Mouse (Mus musculus): Measurements from ENCODE around the gene Ercc6l2. TPM values are rescaled to one million over a fixed set of nuclear protein-coding genes. Genes with fewer than 3 reads are reported as not detected.

Gene Ercc6l2
- 18.0 and 21.4 TPM in 2 replicates for polyA plus RNA-seq (2014; fragmentation: Nextera tagmentation; extraction: Ambion mirVana)

GRCm38 (mm10) chr13:63814746-63815681 lies at the start of gene Ercc6l2:
TSS of gene Ercc6l2 (plus strand) at chr13:63815240.
- peak within 1 kb of the TSS; percentile 73 for H3K27ac ChIP-seq (ENCODE audit: low read depth, low read length)
- H3K9ac ChIP-seq (ENCODE audit: low read depth, low read length): peak within 1 kb of the TSS; percentile 77
- H3K4me1 ChIP-seq (replicated peaks; ENCODE audit: control insufficient read depth, insufficient read depth, low read length): no peaks in the 10 kb centered on the region
- H3K27me3 ChIP-seq (replicated peaks; ENCODE audit: control insufficient read depth, insufficient read depth, low read length): no peaks in the 10 kb centered on the region
- ATAC-seq (replicated peaks; ENCODE audit: low FRiP score): peak; percentile 98
- peak; percentile 96 for DNase-seq (ENCODE audit: low spot score)
- H3K9me3 ChIP-seq (ENCODE audit: control insufficient read depth, low read length): no peaks in the 10 kb centered on the region
- peak within 1 kb of the TSS; percentile 76 for H3K4me2 ChIP-seq
- WGBS: under 1% methylated on average over 87 of the region's 87 CpGs
- peak within 1 kb of the TSS; percentile 64 for H3K4me3 ChIP-seq (ENCODE audit: low read depth, low read length)
- no peaks in the 10 kb centered on the region for H3K36me3 ChIP-seq (ENCODE audit: control insufficient read depth, insufficient read depth, low read length)

- H3K4me3 ChIP-seq (ENCODE audit: low read depth, low read length): no peak overlapping the region
- no peak overlapping the region for H3K9ac ChIP-seq (ENCODE audit: low read depth, low read length)
- no peaks in the 10 kb centered on the region for H3K9me3 ChIP-seq (ENCODE audit: control insufficient read depth, low read length)
- no peak overlapping the region for H3K27ac ChIP-seq (ENCODE audit: low read depth, low read length)
- no peaks in the 10 kb centered on the region for H3K36me3 ChIP-seq (ENCODE audit: control insufficient read depth, insufficient read depth, low read length)
- 68% methylated on average over 11 of the region's 11 CpGs for WGBS
- no peaks in the 10 kb centered on the region for H3K27me3 ChIP-seq (replicated peaks; ENCODE audit: control insufficient read depth, insufficient read depth, low read length)
- no peak overlapping the region for H3K4me2 ChIP-seq
- no peaks in the 10 kb centered on the region for H3K4me1 ChIP-seq (replicated peaks; ENCODE audit: control insufficient read depth, insufficient read depth, low read length)
- ATAC-seq (replicated peaks; ENCODE audit: low FRiP score): no peak
- no peak for DNase-seq (ENCODE audit: low spot score)
Observed at GRCm38 (mm10) chr13:63766065-63766464, 49.0 kb upstream of the Ercc6l2 start.

GRCm38 (mm10) chr13:63771009-63771408 lies 44.0 kb upstream of the Ercc6l2 start:
- no peak for ATAC-seq (replicated peaks; ENCODE audit: low FRiP score)

GRCm38 (mm10) chr13:63778925-63779324 lies 36.1 kb upstream of the Ercc6l2 start:
- Histone ChIP-seq H3K9me3 (ENCODE audit: control insufficient read depth, low read length) (no peaks in the 10 kb centered on the region), H3K4me1 (replicated peaks; ENCODE audit: control insufficient read depth, insufficient read depth, low read length) (no peaks in the 10 kb centered on the region), H3K4me3 (ENCODE audit: low read depth, low read length) (no peak overlapping the region), H3K27ac (ENCODE audit: low read depth, low read length) (no peak overlapping the region), H3K9ac (ENCODE audit: low read depth, low read length) (no peak overlapping the region), H3K4me2 (no peak overlapping the region), H3K36me3 (ENCODE audit: control insufficient read depth, insufficient read depth, low read length) (no peaks in the 10 kb centered on the region), H3K27me3 (replicated peaks; ENCODE audit: control insufficient read depth, insufficient read depth, low read length) (no peaks in the 10 kb centered on the region)
- no peak for ATAC-seq (replicated peaks; ENCODE audit: low FRiP score)
- no peak for DNase-seq (ENCODE audit: low spot score)
- 80% methylated on average over 4 of the region's 4 CpGs for WGBS

More at GRCm38 (mm10) chr13:63771009-63771408, 44.0 kb upstream of the Ercc6l2 start:
- Histone ChIP-seq H3K9me3 (ENCODE audit: control insufficient read depth, low read length) (no peaks in the 10 kb centered on the region), H3K4me2 (no peak overlapping the region), H3K27ac (ENCODE audit: low read depth, low read length) (no peak overlapping the region), H3K36me3 (ENCODE audit: control insufficient read depth, insufficient read depth, low read length) (no peaks in the 10 kb centered on the region), H3K4me1 (replicated peaks; ENCODE audit: control insufficient read depth, insufficient read depth, low read length) (no peaks in the 10 kb centered on the region), H3K27me3 (replicated peaks; ENCODE audit: control insufficient read depth, insufficient read depth, low read length) (no peaks in the 10 kb centered on the region), H3K4me3 (ENCODE audit: low read depth, low read length) (no peak overlapping the region), H3K9ac (ENCODE audit: low read depth, low read length) (no peak overlapping the region)
- WGBS: 77% methylated on average over 3 of the region's 3 CpGs
- DNase-seq (ENCODE audit: low spot score): no peak

- Histone ChIP-seq H3K27me3 (replicated peaks; ENCODE audit: control insufficient read depth, insufficient read depth, low read length) (no peaks in the 10 kb centered on the region), H3K4me3 (ENCODE audit: low read depth, low read length) (no peak overlapping the region), H3K36me3 (ENCODE audit: control insufficient read depth, insufficient read depth, low read length) (no peaks in the 10 kb centered on the region), H3K4me1 (replicated peaks; ENCODE audit: control insufficient read depth, insufficient read depth, low read length) (no peaks in the 10 kb centered on the region), H3K9me3 (ENCODE audit: control insufficient read depth, low read length) (no peaks in the 10 kb centered on the region), H3K9ac (ENCODE audit: low read depth, low read length) (no peak overlapping the region), H3K4me2 (no peak overlapping the region), H3K27ac (ENCODE audit: low read depth, low read length) (no peak overlapping the region)
- WGBS: 65% methylated on average over 2 of the region's 2 CpGs
- ATAC-seq (replicated peaks; ENCODE audit: low FRiP score) (no peak), DNase-seq (ENCODE audit: low spot score) (no peak)
Observed at GRCm38 (mm10) chr13:63779376-63780291, 35.4 kb upstream of the Ercc6l2 start.

GRCm38 (mm10) chr13:63792234-63792831 lies 22.7 kb upstream of the Ercc6l2 start:
- no peak overlapping the region for H3K4me2 ChIP-seq
- 89% methylated on average over 2 of the region's 2 CpGs for WGBS
- H3K9me3 ChIP-seq (ENCODE audit: control insufficient read depth, low read length): no peaks in the 10 kb centered on the region
- no peak overlapping the region for H3K4me3 ChIP-seq (ENCODE audit: low read depth, low read length)
- H3K9ac ChIP-seq (ENCODE audit: low read depth, low read length): no peak overlapping the region
- H3K36me3 ChIP-seq (ENCODE audit: control insufficient read depth, insufficient read depth, low read length): no peaks in the 10 kb centered on the region
- H3K27ac ChIP-seq (ENCODE audit: low read depth, low read length): no peak overlapping the region
- DNase-seq (ENCODE audit: low spot score): no peak
- ATAC-seq (replicated peaks; ENCODE audit: low FRiP score): no peak
- no peaks in the 10 kb centered on the region for H3K4me1 ChIP-seq (replicated peaks; ENCODE audit: control insufficient read depth, insufficient read depth, low read length)
- H3K27me3 ChIP-seq (replicated peaks; ENCODE audit: control insufficient read depth, insufficient read depth, low read length): no peaks in the 10 kb centered on the region

- Histone ChIP-seq H3K36me3 (ENCODE audit: control insufficient read depth, insufficient read depth, low read length) (no peaks in the 10 kb centered on the region), H3K9me3 (ENCODE audit: control insufficient read depth, low read length) (no peaks in the 10 kb centered on the region), H3K27me3 (replicated peaks; ENCODE audit: control insufficient read depth, insufficient read depth, low read length) (no peaks in the 10 kb centered on the region), H3K4me3 (ENCODE audit: low read depth, low read length) (no peak overlapping the region), H3K4me2 (no peak overlapping the region), H3K27ac (ENCODE audit: low read depth, low read length) (no peak overlapping the region), H3K9ac (ENCODE audit: low read depth, low read length) (no peak overlapping the region), H3K4me1 (replicated peaks; ENCODE audit: control insufficient read depth, insufficient read depth, low read length) (no peaks in the 10 kb centered on the region)
- no peak for ATAC-seq (replicated peaks; ENCODE audit: low FRiP score)
- no peak for DNase-seq (ENCODE audit: low spot score)
- 79% methylated on average over 7 of the region's 7 CpGs for WGBS
Observed at GRCm38 (mm10) chr13:63793345-63794308, 21.4 kb upstream of the Ercc6l2 start.
